Mouse (Mus musculus) forebrain, embryonic 16.5 days (tissue): ENCODE measurements around the gene Rtn4rl1. TPM values are rescaled to one million over a fixed set of nuclear protein-coding genes. Genes with fewer than 3 reads are reported as not detected.
"Not testable (repeated sequence)": the region's sequence is repeated elsewhere in the genome, so short reads cannot be mapped to it uniquely, and the experiment has no call there.

Experiments
- ATAC-seq: fragments of 200-750 bp; cut with Nextera tagmentation; 2 replicates; pipeline ENCODE4 v1.8.0; 2017; ENCODE audit warnings: mild to moderate bottlenecking, moderate library complexity
- H3K27ac ChIP-seq: fragments of 300-500 bp; sonication (generic); 2 replicates; pipeline ENCODE4 v1.5.1; 2014; ENCODE audit warnings: low read length, control low read depth
- H3K27me3 ChIP-seq: fragments of 300-500 bp; sonication (generic); replicated peaks from 2 replicates; pipeline ENCODE4 v1.6.1; 2014; ENCODE audit warnings: low read length; ENCODE audit not compliant: control insufficient read depth, insufficient read depth
- H3K36me3 ChIP-seq: fragments of 300-500 bp; sonication (generic); 2 replicates; pipeline ENCODE4 v1.6.1; 2014; ENCODE audit not compliant: control insufficient read depth, insufficient read depth
- H3K4me1 ChIP-seq: fragments of 300-500 bp; sonication (generic); replicated peaks from 2 replicates; pipeline ENCODE4 v1.6.1; 2014; ENCODE audit warnings: low read length; ENCODE audit not compliant: control insufficient read depth, insufficient read depth
- H3K4me2 ChIP-seq: fragments of 300-500 bp; sonication (generic); 2 replicates; pipeline ENCODE4 v1.6.1; 2014; ENCODE audit warnings: mild to moderate bottlenecking, low read length, control low read depth
- H3K4me3 ChIP-seq: fragments of 300-500 bp; sonication (generic); replicated peaks from 2 replicates; pipeline ENCODE4 v1.5.1; 2014; ENCODE audit warnings: mild to moderate bottlenecking, low read length, control low read depth
- H3K9ac ChIP-seq: fragments of 300-500 bp; sonication (generic); replicated peaks from 2 replicates; pipeline ENCODE4 v1.6.1; 2014; ENCODE audit warnings: low read depth, low read length, control low read depth
- H3K9me3 ChIP-seq: fragments of 300-500 bp; sonication (generic); 2 replicates; pipeline ENCODE4 v1.6.1; 2016; ENCODE audit warnings: low read length; ENCODE audit not compliant: control insufficient read depth
- WGBS: fragments of 180-500 bp; shearing (Covaris S2); extraction: QIAGEN DNeasy Blood & Tissue Kit; methylation state at CpG from one replicate; pipeline ENCODE4 v1.1.7; 2014; 5-methylcytosine and 5-hydroxymethylcytosine counted together
- polyA plus RNA-seq: library from polyadenylated mRNA; unstranded; fragments of >200 nt; fragmentation: Nextera tagmentation; extraction: Ambion mirVana; gene quantifications from 2 replicates; pipeline ENCODE4 v1.2.1, GENCODE M21; 2015

Gene Rtn4rl1
- polyA plus RNA-seq, 1 experiment from 2014 or later, result 6.3 TPM

DNA sequence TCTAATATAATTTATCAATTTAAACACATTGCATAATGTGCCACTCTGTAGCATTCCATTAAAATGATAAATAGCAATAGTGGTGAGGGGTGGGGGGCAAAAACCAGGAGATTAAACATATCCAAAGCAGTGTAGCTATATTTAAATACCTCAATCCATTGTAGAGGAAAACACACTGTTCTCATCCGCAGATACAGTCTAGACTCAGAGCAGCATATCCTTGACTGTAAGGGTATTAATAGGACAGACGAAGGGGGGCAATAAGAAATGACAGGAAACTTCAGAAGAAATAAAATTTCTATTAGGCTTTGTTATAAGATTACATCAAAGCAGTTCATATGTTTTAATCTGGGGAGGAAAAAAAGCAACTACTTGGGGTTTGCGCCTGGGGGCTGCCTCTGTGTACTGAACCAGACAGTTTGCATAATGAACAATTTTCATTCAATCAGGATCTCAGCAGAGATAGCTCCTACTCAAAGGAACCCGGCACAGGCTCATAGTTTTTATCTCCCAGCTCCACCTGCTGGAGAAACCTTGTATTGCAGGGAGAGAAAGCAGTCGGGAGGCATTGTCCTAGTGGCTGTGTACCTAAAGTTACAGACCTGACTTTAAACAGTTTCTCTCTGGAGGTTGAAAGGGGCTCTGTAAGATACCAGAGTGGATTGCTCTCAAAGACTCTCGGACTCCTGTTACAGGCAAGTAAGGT is 97.1 kb downstream of the Rtn4rl1 start:
- H3K4me3 ChIP-seq, result no peak overlapping the region
- H3K4me1 ChIP-seq, result peaks cover 35% of the 10 kb centered on the region
- no peaks in the 10 kb centered on the region for H3K9me3 ChIP-seq
- H3K36me3 ChIP-seq, result no peaks in the 10 kb centered on the region
- H3K27ac ChIP-seq, result peak overlapping the region; percentile 64
- WGBS, result 14% methylated on average over 6 of the region's 6 CpGs
- H3K27me3 ChIP-seq, result no peaks in the 10 kb centered on the region; the same call in 1 of the 2 replicates
- H3K4me2 ChIP-seq, result 0 out of 2 replicates have a peak overlapping the region, but pooled peaks have one; percentile 40
- H3K9ac ChIP-seq, result no peak overlapping the region
- peak; percentile 71 for ATAC-seq

DNA sequence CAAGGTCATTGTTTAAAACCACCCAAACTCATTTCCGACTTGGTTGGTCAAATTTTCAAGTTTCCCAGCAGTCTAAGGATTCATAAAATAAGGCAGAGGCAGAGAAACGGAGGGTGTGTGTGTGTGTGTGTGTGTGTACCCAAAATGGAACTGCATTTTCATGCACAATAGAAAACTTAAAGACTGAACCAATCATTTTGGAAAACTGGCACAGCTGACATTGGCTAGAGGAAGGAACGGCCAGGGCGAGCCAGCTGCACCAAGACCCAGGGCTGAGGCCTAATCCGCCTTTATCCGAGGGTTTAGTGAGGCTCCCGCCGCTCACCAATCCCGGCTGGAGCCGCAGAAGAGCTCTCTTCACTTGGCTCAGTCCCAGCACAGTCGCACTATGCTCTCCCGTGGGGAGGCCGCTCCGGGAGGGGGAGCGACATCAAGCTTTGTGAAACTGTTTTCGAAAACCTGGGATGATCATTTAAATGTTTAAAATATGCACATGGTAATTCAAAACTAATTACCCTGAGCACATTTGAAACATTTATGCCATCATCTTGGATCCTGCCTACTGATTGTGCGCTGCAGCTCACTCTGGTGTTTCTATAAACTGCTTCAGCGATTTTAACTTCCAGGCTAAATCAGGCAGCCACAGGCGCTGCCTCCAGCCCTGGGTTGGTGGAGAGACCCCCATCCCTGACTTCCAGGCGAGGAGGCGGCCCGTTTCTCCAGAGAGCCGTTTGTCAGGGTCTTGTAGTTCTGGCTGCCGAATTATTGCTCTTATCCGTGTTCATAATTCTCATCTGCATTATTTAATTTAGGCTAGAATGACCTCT is 98.0 kb downstream of the Rtn4rl1 start:
- Histone ChIP-seq H3K36me3 (no peaks in the 10 kb centered on the region), H3K27ac (peak overlapping the region; percentile 64), H3K4me3 (peak overlapping the region; percentile 12; the same call in 1 of the 2 replicates), H3K9me3 (no peaks in the 10 kb centered on the region), H3K4me2 (peak overlapping the region; percentile 40), H3K9ac (peak overlapping the region; percentile 38; the same call in 1 of the 2 replicates), H3K27me3 (no peaks in the 10 kb centered on the region), H3K4me1 (peaks cover 35% of the 10 kb centered on the region)
- 12% methylated on average over 25 of the region's 25 CpGs for WGBS
- ATAC-seq, result peak; percentile 41

DNA sequence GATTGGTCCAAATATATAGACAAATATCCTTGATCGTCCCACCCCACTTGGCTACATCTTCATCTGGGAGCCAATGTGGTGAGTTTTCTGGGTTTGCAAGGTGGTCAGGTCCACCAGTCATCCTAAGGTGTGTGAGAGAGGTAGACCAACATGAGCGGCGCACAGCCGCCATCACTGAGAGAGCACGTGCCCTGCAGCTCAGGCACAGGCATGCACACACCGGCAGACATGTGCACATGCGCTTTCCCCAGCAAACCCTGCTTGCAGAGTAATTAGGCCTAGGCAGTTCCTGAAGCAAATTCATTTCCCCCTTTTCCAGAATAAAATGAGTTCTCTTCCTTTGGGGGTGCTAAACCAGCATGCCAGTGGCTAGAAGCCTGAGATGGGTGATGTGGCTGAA is 98.7 kb downstream of the Rtn4rl1 start:
- H3K27me3 ChIP-seq, result no peaks in the 10 kb centered on the region
- no peaks in the 10 kb centered on the region for H3K36me3 ChIP-seq
- peak overlapping the region; percentile 64; the same call in 1 of the 2 replicates for H3K27ac ChIP-seq
- ATAC-seq, result peak; percentile 43; the same call in 1 of the 2 replicates
- WGBS, result 78% methylated on average over 7 of the region's 7 CpGs
- H3K9ac ChIP-seq, result no peak overlapping the region
- H3K4me1 ChIP-seq, result peaks cover 35% of the 10 kb centered on the region
- H3K9me3 ChIP-seq, result no peaks in the 10 kb centered on the region
- no peak overlapping the region for H3K4me2 ChIP-seq
- no peak overlapping the region for H3K4me3 ChIP-seq

DNA sequence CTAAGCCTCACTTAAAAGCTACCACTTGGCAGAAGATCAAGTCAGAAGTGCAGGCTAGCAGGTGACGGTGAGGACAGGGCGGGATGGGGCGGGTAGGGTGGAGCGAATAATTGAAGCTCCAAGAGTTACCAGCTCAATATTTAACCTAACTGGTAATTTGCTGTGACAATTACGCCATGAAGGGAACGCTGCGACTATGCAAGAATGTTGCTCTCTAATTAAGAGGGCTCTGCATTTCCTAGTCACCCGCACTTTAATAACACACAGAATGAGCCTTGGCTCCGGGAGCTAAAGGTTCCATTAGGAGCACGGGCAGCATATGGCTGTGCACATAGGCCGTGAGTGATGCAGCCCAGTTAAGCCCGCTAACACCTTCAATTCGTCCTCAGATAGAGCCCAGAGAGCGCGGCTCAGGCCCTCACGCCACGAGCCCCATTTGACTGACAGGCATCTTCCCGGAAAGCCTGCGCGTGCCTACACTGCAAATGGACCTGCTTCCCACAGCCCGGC is 100.3 kb downstream of the Rtn4rl1 start:
- Histone ChIP-seq H3K9ac (peak overlapping the region; percentile 30; the same call in 1 of the 2 replicates), H3K27ac (no peak overlapping the region; the same call in 1 of the 2 replicates), H3K4me2 (peak overlapping the region; percentile 33), H3K27me3 (no peaks in the 10 kb centered on the region), H3K9me3 (no peaks in the 10 kb centered on the region), H3K36me3 (no peaks in the 10 kb centered on the region), H3K4me1 (peaks cover 35% of the 10 kb centered on the region), H3K4me3 (no peak overlapping the region)
- 17% methylated on average over 21 of the region's 21 CpGs for WGBS
- ATAC-seq, result 0 out of 2 replicates have a peak, but pooled peaks have one; percentile 12

DNA sequence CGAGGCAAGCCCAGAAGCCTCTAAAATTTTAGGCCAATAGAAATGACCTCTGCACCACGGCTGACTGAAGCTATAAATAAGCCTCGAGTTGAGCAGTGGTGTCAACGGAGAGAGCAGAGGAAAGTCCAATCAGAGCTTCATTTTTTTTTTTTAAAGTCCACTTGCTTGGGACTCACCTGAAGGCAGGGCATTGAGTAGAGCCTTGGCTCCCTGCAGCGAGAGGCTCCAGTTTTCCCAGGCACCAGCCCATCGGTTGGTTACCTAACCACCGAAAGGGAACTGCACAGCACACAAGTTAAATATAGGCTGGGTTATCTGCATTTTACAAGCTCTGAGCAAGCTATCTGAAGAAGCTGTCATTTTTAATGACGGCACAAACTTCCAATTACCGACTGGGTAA is 101.3 kb downstream of the Rtn4rl1 start:
- H3K4me3 ChIP-seq, result no peak overlapping the region
- H3K4me2 ChIP-seq, result no peak overlapping the region
- ATAC-seq, result no peak
- no peak overlapping the region for H3K27ac ChIP-seq
- H3K27me3 ChIP-seq, result no peaks in the 10 kb centered on the region
- no peaks in the 10 kb centered on the region for H3K9me3 ChIP-seq
- H3K9ac ChIP-seq, result no peak overlapping the region
- H3K36me3 ChIP-seq, result no peaks in the 10 kb centered on the region
- H3K4me1 ChIP-seq, result peaks cover 38% of the 10 kb centered on the region
- 76% methylated on average over 9 of the region's 9 CpGs for WGBS

DNA sequence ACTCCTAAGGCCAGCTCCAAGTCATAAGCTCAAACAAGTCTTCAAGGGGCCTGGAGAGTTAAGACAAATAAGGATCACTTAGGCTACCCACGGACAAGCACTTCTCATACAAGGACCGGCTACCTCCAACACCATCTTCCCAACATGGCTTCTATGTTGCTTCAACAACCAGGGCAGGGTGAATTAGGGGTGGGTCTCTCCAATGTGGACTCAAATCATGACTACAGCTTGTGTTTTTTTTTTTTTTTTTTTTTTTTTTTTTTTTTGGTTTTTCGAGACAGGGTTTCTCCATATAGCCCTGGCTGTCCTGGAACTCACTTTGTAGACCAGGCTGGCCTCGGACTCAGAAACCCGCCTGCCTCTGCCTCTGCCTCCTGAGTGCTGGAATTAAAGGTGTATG is 102.0 kb downstream of the Rtn4rl1 start:
- H3K9me3 ChIP-seq, H3K27ac ChIP-seq, ATAC-seq, H3K4me2 ChIP-seq, H3K4me3 ChIP-seq, H3K9ac ChIP-seq, H3K27me3 ChIP-seq, H3K36me3 ChIP-seq: not testable (repeated sequence)
- H3K4me1 ChIP-seq, result peaks cover 37% of the 10 kb centered on the region
- WGBS, result 91% methylated on average over 5 of the region's 5 CpGs

DNA sequence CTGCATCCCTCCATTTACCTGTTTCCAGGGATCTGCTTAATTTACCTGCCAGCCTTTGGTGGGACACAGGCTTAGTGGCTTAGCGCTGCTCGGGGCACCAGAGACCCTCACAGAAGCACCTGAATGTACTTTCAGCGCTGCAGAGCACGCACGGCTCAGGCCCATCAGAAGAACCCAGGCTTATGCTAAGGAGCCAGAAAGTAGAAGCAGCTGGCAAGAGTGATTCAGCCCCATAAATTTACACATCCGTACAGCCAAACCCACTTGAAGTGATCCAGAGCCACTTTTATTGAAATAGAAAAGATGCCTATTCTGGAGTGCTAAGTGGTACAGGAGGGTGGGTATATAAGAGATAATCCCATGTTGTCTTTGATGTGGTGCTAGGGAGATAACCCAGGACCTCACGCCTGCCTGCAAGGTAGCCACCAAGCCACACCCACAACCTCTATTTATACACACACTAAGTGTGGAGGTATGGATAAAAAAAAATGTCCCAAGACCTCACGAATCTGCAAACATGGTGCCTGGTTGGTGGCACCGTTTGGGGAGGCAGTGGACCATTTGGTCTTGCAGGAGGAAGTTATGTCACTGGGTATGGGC is 102.9 kb downstream of the Rtn4rl1 start:
- Histone ChIP-seq H3K27me3 (no peaks in the 10 kb centered on the region), H3K4me2 (no peak overlapping the region), H3K4me3 (no peak overlapping the region), H3K27ac (no peak overlapping the region), H3K4me1 (peaks cover 29% of the 10 kb centered on the region), H3K9ac (no peak overlapping the region), H3K9me3 (no peaks in the 10 kb centered on the region), H3K36me3 (peaks cover 8% of the 10 kb centered on the region; the same call in 1 of the 2 replicates)
- no peak for ATAC-seq
- WGBS, result 79% methylated on average over 9 of the region's 9 CpGs

DNA sequence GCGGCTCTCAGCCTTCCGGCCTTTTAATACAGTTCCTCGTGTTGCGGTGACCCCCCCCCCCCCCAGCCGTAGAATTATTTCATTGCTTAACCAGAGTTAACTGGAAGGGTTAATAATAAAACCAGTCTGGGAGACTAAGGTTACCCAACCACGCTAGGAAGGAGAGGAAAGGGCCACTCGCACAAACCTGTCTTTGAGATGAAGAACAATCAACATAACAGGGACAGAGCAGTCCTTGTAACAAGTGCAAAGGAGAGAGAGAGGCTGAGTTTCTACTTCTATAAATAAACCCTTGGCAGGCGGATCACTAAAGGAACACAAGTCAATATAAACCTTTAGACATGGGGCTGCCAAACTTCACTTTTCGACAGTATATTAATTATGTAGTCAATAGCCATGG is 104.0 kb downstream of the Rtn4rl1 start:
- H3K27ac ChIP-seq, result no peak overlapping the region
- H3K36me3 ChIP-seq, result peaks cover 8% of the 10 kb centered on the region; the same call in 1 of the 2 replicates
- ATAC-seq, result no peak
- no peaks in the 10 kb centered on the region for H3K27me3 ChIP-seq
- H3K9me3 ChIP-seq, result no peaks in the 10 kb centered on the region
- 78% methylated on average over 9 of the region's 9 CpGs for WGBS
- H3K4me3 ChIP-seq, result no peak overlapping the region
- H3K9ac ChIP-seq, result no peak overlapping the region
- peaks cover 19% of the 10 kb centered on the region for H3K4me1 ChIP-seq
- no peak overlapping the region for H3K4me2 ChIP-seq

DNA sequence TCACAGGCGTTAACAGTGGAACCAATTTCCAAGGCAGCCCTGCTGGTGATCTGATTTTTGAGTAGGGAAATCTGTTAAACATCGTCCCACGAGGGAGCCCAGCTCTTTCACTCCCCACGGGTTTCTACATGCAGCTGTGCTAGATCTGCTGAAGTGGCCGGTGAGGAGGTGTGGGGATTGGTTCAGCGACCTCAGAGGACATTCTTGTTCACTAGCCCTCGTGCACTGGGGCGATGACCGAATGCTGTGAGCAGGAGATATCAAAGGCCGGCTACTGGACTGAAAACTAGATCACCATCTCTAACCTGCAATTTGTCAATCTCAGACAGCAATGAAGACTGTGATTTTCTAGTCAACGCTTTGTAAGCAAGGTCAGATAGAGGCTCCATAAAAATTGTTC is 104.9 kb downstream of the Rtn4rl1 start:
- Histone ChIP-seq H3K4me2 (no peak overlapping the region), H3K9me3 (no peaks in the 10 kb centered on the region), H3K27me3 (no peaks in the 10 kb centered on the region), H3K27ac (no peak overlapping the region), H3K36me3 (peaks cover 8% of the 10 kb centered on the region; the same call in 1 of the 2 replicates), H3K4me3 (no peak overlapping the region), H3K4me1 (peaks cover 17% of the 10 kb centered on the region), H3K9ac (no peak overlapping the region)
- WGBS, result 60% methylated on average over 11 of the region's 11 CpGs
- ATAC-seq, result no peak
